13 mouse cellular contexts compared by ENCODE assay signal in genomic region chr2:155331351-155331750, GRCm38 (mm10).
"Had no signal": no experiment of that assay in that cellular context is flagged by ENCODE, and none has a peak within 500 bp of the region (broad histone marks: within the 10 kb centered on the region; RNA-seq: fewer than 3 reads in every experiment).

No protein-coding gene starts in this region.

- H3K27me3 ChIP-seq: kidney, embryonic 15.5 days; limb, embryonic 13.5 days; midbrain, embryonic 12.5 days; neural tube, embryonic 13.5 days had no signal

- DNase-seq: kidney, adult 2 months; kidney, postnatal 14 days; left cerebral cortex, postnatal 4 days; lung, embryonic 14.5 days; retina, postnatal 1 day; right cerebral cortex, postnatal 4 days; spleen, adult 18-20 months had no signal

- ATAC-seq: midbrain, embryonic 16.5 days had no signal

- H3K4me1 ChIP-seq: kidney, embryonic 15.5 days; limb, embryonic 13.5 days; midbrain, embryonic 12.5 days; neural tube, embryonic 13.5 days had no signal

- H3K27ac ChIP-seq: kidney, embryonic 15.5 days; limb, embryonic 13.5 days; liver, embryonic 14.5 days; midbrain, embryonic 12.5 days; neural tube, embryonic 13.5 days had no signal

- H3K9me3 ChIP-seq: kidney, embryonic 15.5 days; limb, embryonic 13.5 days; midbrain, embryonic 12.5 days; neural tube, embryonic 13.5 days had no signal

- H3K4me2 ChIP-seq: kidney, embryonic 15.5 days; limb, embryonic 13.5 days; lung, embryonic 14.5 days; midbrain, embryonic 12.5 days; neural tube, embryonic 13.5 days had no signal

- H3K4me3 ChIP-seq: kidney, embryonic 15.5 days; limb, embryonic 13.5 days; midbrain, embryonic 12.5 days; neural tube, embryonic 13.5 days had no signal

- H3K9ac ChIP-seq: kidney, embryonic 15.5 days; limb, embryonic 13.5 days; liver, embryonic 14.5 days; lung, embryonic 14.5 days; midbrain, embryonic 12.5 days; neural tube, embryonic 13.5 days had no signal
